Mouse (Mus musculus) hindbrain, embryonic 11.5 days (tissue): ENCODE data around the gene Smoc1. TPM values are rescaled to one million over a fixed set of nuclear protein-coding genes. Genes with fewer than 3 reads are reported as not detected.

Experiments
- ATAC-seq: fragments of 200-750 bp; cut with Nextera tagmentation; 2 replicates; pipeline ENCODE4 v1.8.0; 2017; ENCODE audit warnings: mild to moderate bottlenecking, moderate TSS enrichment, moderate library complexity; ENCODE audit not compliant: low FRiP score
- DNase-seq: peaks from one replicate; pipeline ENCODE4 v3.0.0-alpha.2; 2015; ENCODE audit warnings: low spot score
- H3K27ac ChIP-seq: fragments of 300-500 bp; sonication (generic); 2 replicates; pipeline ENCODE4 v1.5.1; 2014; ENCODE audit warnings: mild to moderate bottlenecking, low read depth, low read length
- H3K27me3 ChIP-seq: fragments of 300-500 bp; sonication (generic); 2 replicates; pipeline ENCODE4 v1.6.1; 2014; ENCODE audit warnings: mild to moderate bottlenecking, low read length, moderate library complexity, mixed read lengths; ENCODE audit not compliant: control insufficient read depth, insufficient read depth
- H3K36me3 ChIP-seq: fragments of 300-500 bp; sonication (generic); 2 replicates; pipeline ENCODE4 v1.6.1; 2014; ENCODE audit warnings: mild to moderate bottlenecking, low read length, moderate library complexity, mixed read lengths; ENCODE audit not compliant: control insufficient read depth, insufficient read depth
- H3K4me1 ChIP-seq: fragments of 300-500 bp; sonication (generic); replicated peaks from 2 replicates; pipeline ENCODE4 v1.6.1; 2014; ENCODE audit warnings: low read length, mixed read lengths; ENCODE audit not compliant: control insufficient read depth, insufficient read depth
- H3K4me2 ChIP-seq: fragments of 300-500 bp; sonication (generic); replicated peaks from 2 replicates; pipeline ENCODE4 v1.6.1; 2014; ENCODE audit warnings: mild to moderate bottlenecking, low read depth, low read length
- H3K4me3 ChIP-seq: fragments of 300-500 bp; sonication (generic); 2 replicates; pipeline ENCODE4 v1.5.1; 2014; ENCODE audit warnings: low read depth, low read length
- H3K9ac ChIP-seq: fragments of 300-500 bp; sonication (generic); 2 replicates; pipeline ENCODE4 v1.6.1; 2014; ENCODE audit warnings: low read depth, low read length
- H3K9me3 ChIP-seq: fragments of 300-500 bp; sonication (generic); 2 replicates; pipeline ENCODE4 v1.6.1; 2016; ENCODE audit warnings: low read length; ENCODE audit not compliant: control insufficient read depth
- WGBS: fragments of 180-500 bp; shearing (Covaris S2); extraction: QIAGEN DNeasy Blood & Tissue Kit; methylation state at CpG from one replicate; pipeline ENCODE4 v1.1.7; 2014; 5-methylcytosine and 5-hydroxymethylcytosine counted together
- polyA plus RNA-seq: library from polyadenylated mRNA; unstranded; fragments of >200 nt; fragmentation: Nextera tagmentation; extraction: Ambion mirVana; gene quantifications from 2 replicates; pipeline ENCODE4 v1.2.1, GENCODE M21; 2014

Gene Smoc1
- polyA plus RNA-seq, 1 experiment from 2014 or later: 12.9 TPM

GRCm38 (mm10) chr12:81112321-81112720 lies 85.7 kb downstream of the Smoc1 start:
- Histone ChIP-seq H3K4me2 (no peak overlapping the region), H3K36me3 (no peaks in the 10 kb centered on the region), H3K4me1 (peaks cover 6% of the 10 kb centered on the region; the same call in 1 of the 2 replicates), H3K9ac (no peak overlapping the region), H3K9me3 (no peaks in the 10 kb centered on the region), H3K4me3 (no peak overlapping the region), H3K27ac (no peak overlapping the region), H3K27me3 (no peaks in the 10 kb centered on the region)
- DNase-seq: no peak
- 95% methylated on average over 4 of the region's 4 CpGs for WGBS
- ATAC-seq: no peak

GRCm38 (mm10) chr12:81120301-81120700 lies 93.7 kb downstream of the Smoc1 start:
- H3K4me3 ChIP-seq: no peak overlapping the region
- H3K27ac ChIP-seq: no peak overlapping the region
- no peak overlapping the region for H3K9ac ChIP-seq
- H3K4me2 ChIP-seq: no peak overlapping the region
- H3K27me3 ChIP-seq: no peaks in the 10 kb centered on the region
- no peak for ATAC-seq
- DNase-seq: no peak
- H3K4me1 ChIP-seq: no peaks in the 10 kb centered on the region
- H3K9me3 ChIP-seq: no peaks in the 10 kb centered on the region
- H3K36me3 ChIP-seq: no peaks in the 10 kb centered on the region

DNA sequence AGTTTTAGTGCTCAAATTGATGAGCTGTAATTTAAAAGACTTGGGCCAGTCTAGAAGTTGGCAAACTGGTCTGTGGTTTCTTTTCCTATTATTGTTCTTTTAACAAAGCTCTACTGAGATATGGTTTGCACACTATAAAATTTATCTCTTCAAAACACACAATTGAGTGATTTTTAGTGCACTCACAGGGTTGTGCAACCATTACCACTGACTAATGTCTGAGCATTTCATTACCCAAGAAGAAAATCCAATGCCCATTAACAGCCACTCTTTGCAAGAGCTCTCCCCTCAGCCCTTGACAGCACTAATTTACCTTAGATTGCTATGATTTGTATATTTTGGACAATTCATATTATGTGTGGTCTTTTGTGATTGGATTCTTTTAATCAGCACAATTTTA lies 97.2 kb downstream of the Smoc1 start:
- H3K27me3 ChIP-seq: no peaks in the 10 kb centered on the region
- ATAC-seq (no peak), DNase-seq (no peak)
- no peaks in the 10 kb centered on the region for H3K36me3 ChIP-seq
- no peak overlapping the region for H3K9ac ChIP-seq
- no peaks in the 10 kb centered on the region for H3K9me3 ChIP-seq
- H3K4me2 ChIP-seq: no peak overlapping the region
- no peak overlapping the region for H3K27ac ChIP-seq
- H3K4me3 ChIP-seq: no peak overlapping the region
- no peaks in the 10 kb centered on the region for H3K4me1 ChIP-seq

GRCm38 (mm10) chr12:81126842-81127241 lies 100.2 kb downstream of the Smoc1 start:
- Histone ChIP-seq H3K27me3 (no peaks in the 10 kb centered on the region), H3K4me3 (no peak overlapping the region), H3K27ac (no peak overlapping the region), H3K9me3 (no peaks in the 10 kb centered on the region), H3K4me2 (no peak overlapping the region), H3K4me1 (no peaks in the 10 kb centered on the region), H3K9ac (no peak overlapping the region), H3K36me3 (no peaks in the 10 kb centered on the region)
- WGBS: 84% methylated on average over 3 of the region's 3 CpGs
- ATAC-seq (no peak), DNase-seq (no peak)

DNA sequence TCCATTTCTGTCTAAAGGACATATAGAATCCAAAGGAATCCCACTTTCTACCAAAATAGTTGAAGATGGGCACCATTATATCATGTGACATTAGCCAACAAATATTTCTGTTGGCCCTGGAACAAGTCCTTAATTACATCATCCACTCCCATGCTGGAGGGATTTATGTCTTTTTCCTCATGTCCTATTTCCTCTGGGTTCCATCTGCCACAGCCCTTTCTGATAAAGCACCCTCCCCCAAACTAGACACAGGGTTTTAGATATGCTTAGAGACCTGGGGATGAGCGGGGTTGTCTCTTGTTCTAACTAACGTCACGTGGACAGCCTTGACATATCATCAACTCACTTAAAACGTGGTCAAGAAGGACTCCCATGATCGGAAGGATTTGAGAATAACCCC lies 102.1 kb downstream of the Smoc1 start:
- Histone ChIP-seq H3K9ac (no peak overlapping the region), H3K27me3 (no peaks in the 10 kb centered on the region), H3K36me3 (no peaks in the 10 kb centered on the region), H3K9me3 (no peaks in the 10 kb centered on the region), H3K4me2 (no peak overlapping the region), H3K4me1 (no peaks in the 10 kb centered on the region), H3K27ac (no peak overlapping the region), H3K4me3 (no peak overlapping the region)
- 90% methylated on average over 5 of the region's 5 CpGs for WGBS
- ATAC-seq (no peak), DNase-seq (no peak)

DNA sequence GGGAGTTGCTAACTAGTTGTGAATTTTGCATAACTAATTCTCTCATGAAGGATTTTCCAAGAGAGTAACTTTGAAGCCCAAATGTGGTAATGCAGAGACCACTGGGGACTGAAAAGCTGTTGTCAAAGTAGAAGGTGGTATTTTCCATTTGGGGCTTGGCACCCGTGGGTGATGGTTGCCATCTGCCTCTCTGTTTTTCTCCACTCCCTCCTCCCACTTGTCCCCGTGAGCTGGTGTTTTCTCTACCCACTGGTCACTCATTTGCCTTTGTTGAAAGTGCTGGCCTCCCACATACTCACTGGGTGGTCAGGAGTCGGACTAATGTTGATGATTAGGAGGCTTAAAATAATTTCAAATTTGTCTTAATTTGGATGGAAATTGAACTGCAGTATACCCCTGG lies 104.1 kb downstream of the Smoc1 start:
- H3K4me1 ChIP-seq: no peaks in the 10 kb centered on the region; the same call in 1 of the 2 replicates
- WGBS: 53% methylated on average over 3 of the region's 3 CpGs
- H3K9ac ChIP-seq: no peak overlapping the region
- no peak overlapping the region for H3K4me3 ChIP-seq
- no peak overlapping the region for H3K4me2 ChIP-seq
- H3K9me3 ChIP-seq: no peaks in the 10 kb centered on the region
- no peak overlapping the region for H3K27ac ChIP-seq
- H3K27me3 ChIP-seq: no peaks in the 10 kb centered on the region
- no peak for ATAC-seq
- no peaks in the 10 kb centered on the region for H3K36me3 ChIP-seq
- DNase-seq: no peak

GRCm38 (mm10) chr12:81131114-81131513 lies 104.5 kb downstream of the Smoc1 start:
- 86% methylated on average over 4 of the region's 4 CpGs for WGBS
- Histone ChIP-seq H3K9me3 (no peaks in the 10 kb centered on the region), H3K4me1 (no peaks in the 10 kb centered on the region; the same call in 1 of the 2 replicates), H3K9ac (no peak overlapping the region), H3K4me2 (no peak overlapping the region), H3K4me3 (no peak overlapping the region), H3K27me3 (no peaks in the 10 kb centered on the region), H3K27ac (no peak overlapping the region), H3K36me3 (no peaks in the 10 kb centered on the region)
- DNase-seq (no peak), ATAC-seq (no peak)

DNA sequence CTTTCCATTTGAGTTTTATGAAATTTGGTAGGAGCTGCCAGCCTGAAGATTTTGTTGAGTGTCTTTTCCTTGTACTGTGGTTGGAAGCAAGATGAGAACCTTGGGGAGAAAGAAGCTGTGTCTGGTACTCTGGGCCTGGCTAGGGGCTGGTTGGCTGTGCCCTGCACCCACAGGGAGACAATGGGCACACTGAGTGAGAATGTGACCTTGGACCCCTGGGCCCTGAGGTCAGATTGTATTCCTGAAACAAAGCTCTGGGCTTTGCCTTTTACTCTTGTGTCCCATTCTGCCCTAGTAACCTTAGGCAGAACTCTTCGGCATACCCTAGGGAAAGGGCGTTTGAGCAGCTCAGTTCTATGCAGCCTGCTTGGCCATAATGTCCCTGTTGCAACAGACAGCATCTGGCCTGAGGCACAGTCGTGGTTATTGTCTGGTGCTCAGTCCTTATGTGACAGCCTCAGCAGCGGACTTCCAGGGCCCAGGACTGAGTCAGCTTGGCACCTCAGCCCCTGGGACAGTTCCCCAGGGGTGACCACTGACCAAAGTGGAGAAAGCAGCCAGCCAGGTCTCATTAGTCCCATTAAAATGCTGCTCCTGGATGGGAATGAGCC lies 106.6 kb downstream of the Smoc1 start:
- Histone ChIP-seq H3K9me3 (no peaks in the 10 kb centered on the region), H3K4me3 (no peak overlapping the region), H3K36me3 (no peaks in the 10 kb centered on the region), H3K27ac (0 out of 2 replicates have a peak overlapping the region, but pooled peaks have one; percentile 18), H3K4me1 (no peaks in the 10 kb centered on the region; the same call in 1 of the 2 replicates), H3K9ac (no peak overlapping the region), H3K4me2 (no peak overlapping the region), H3K27me3 (no peaks in the 10 kb centered on the region)
- ATAC-seq: no peak
- no peak for DNase-seq
- WGBS: 25% methylated on average over 4 of the region's 4 CpGs

DNA sequence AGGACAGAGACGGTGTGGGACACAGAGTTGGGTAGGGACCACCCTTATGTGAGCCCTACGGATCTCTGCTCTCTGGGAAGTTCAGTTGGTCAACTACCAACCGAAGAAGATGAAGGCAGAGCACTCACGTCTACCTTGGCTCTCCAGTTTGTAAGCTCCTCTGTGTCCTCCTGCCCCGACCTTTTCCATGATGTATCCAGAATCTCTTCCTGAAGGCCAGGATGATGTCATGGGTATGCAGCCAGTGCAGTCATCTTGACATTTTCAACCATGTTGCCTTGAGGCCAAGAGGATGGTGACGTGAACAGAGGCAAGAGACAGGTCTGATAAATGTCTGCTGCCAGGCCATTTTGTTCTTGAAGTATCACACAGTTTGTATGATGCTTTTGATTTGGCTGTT lies 111.6 kb downstream of the Smoc1 start:
- no peak overlapping the region for H3K27ac ChIP-seq
- 94% methylated on average over 6 of the region's 6 CpGs for WGBS
- H3K36me3 ChIP-seq: no peaks in the 10 kb centered on the region
- H3K27me3 ChIP-seq: peaks cover 3% of the 10 kb centered on the region; the same call in 1 of the 2 replicates
- no peaks in the 10 kb centered on the region; the same call in 1 of the 2 replicates for H3K4me1 ChIP-seq
- H3K4me2 ChIP-seq: no peak overlapping the region
- no peak overlapping the region for H3K4me3 ChIP-seq
- no peaks in the 10 kb centered on the region for H3K9me3 ChIP-seq
- no peak for DNase-seq
- no peak overlapping the region for H3K9ac ChIP-seq
- no peak for ATAC-seq
